Mouse (Mus musculus): ENCODE results near the gene Rbm8a2. TPM values are rescaled to one million over a fixed set of nuclear protein-coding genes. Genes with fewer than 3 reads are reported as not detected.

Rbm8a2 gene
- total RNA-seq, 1 experiment from 2014 or later, result not detected

- DNase-seq, result no peak
Observed at GRCm38 (mm10) chr1:175931391-175931790, 47.5 kb downstream of the Rbm8a2 start.

Other genes with a start within 250 kb of the Rbm8a2 start
- gene Exo1, start 98.5 kb downstream of the Rbm8a2 start, total RNA-seq (2021), result 3.2 and 5.9 TPM in 2 replicates
- not detected in 2 replicates for gene Gm38100, start 58.8 kb downstream of the Rbm8a2 start, total RNA-seq (2021)

All from adrenal gland, postnatal 25 days (tissue).